Mouse (Mus musculus) stomach, embryonic 14.5 days (tissue): Measurements from ENCODE around the gene Cmtm4. TPM values are rescaled to one million over a fixed set of nuclear protein-coding genes. Genes with fewer than 3 reads are reported as not detected.
"Not testable (repeated sequence)": the region's sequence is repeated elsewhere in the genome, so short reads cannot be mapped to it uniquely, and the experiment has no call there.

Source experiments
- ATAC-seq: fragments of 200-750 bp; cut with Nextera tagmentation; 2 replicates; pipeline ENCODE4 v1.8.0; 2017; ENCODE audit warnings: low read depth, moderate TSS enrichment; ENCODE audit not compliant: insufficient number of reproducible peaks, insufficient read depth, low FRiP score
- H3K27ac ChIP-seq: fragments of 300-500 bp; sonication (generic); 2 replicates; pipeline ENCODE4 v1.5.1; 2014; ENCODE audit warnings: mild to moderate bottlenecking, low read length, moderate library complexity, mixed read lengths
- H3K27me3 ChIP-seq: fragments of 300-500 bp; sonication (generic); 2 replicates; pipeline ENCODE4 v1.6.1; 2014; ENCODE audit warnings: low read length, control low read depth, mixed read lengths; ENCODE audit not compliant: control insufficient read depth, insufficient read depth
- H3K36me3 ChIP-seq: fragments of 300-500 bp; sonication (generic); 2 replicates; pipeline ENCODE4 v1.6.1; 2014; ENCODE audit warnings: mild to moderate bottlenecking, control low read depth, low read length, moderate library complexity, mixed read lengths; ENCODE audit not compliant: control insufficient read depth, insufficient read depth
- H3K4me1 ChIP-seq: fragments of 300-500 bp; sonication (generic); 2 replicates; pipeline ENCODE4 v1.6.1; 2014; ENCODE audit warnings: low read length, control low read depth, mixed read lengths; ENCODE audit not compliant: control insufficient read depth, insufficient read depth
- H3K4me2 ChIP-seq: fragments of 300-500 bp; sonication (generic); replicated peaks from 2 replicates; pipeline ENCODE4 v1.6.1; 2014; ENCODE audit warnings: low read depth, low read length, control low read depth
- H3K4me3 ChIP-seq: fragments of 300-500 bp; sonication (generic); 2 replicates; pipeline ENCODE4 v1.5.1; 2014; ENCODE audit warnings: low read depth, low read length, control low read depth
- H3K9ac ChIP-seq: fragments of 300-500 bp; sonication (generic); replicated peaks from 2 replicates; pipeline ENCODE4 v1.6.1; 2014; ENCODE audit warnings: low read depth, mild to moderate bottlenecking, control low read depth, low read length, moderate library complexity, mixed read lengths
- H3K9me3 ChIP-seq: fragments of 300-500 bp; sonication (generic); 2 replicates; pipeline ENCODE4 v1.6.1; 2016; ENCODE audit warnings: low read depth, low read length, control low read depth; ENCODE audit not compliant: control insufficient read depth
- WGBS: fragments of 180-500 bp; shearing (Covaris S2); extraction: QIAGEN DNeasy Blood & Tissue Kit; methylation state at CpG from one replicate; pipeline ENCODE4 v1.1.7; 2014; 5-methylcytosine and 5-hydroxymethylcytosine counted together
- polyA plus RNA-seq: library from polyadenylated mRNA; unstranded; fragments of >200 nt; fragmentation: Nextera tagmentation; extraction: Ambion mirVana; gene quantifications from 2 replicates; pipeline ENCODE4 v1.2.1, GENCODE M21; 2014

The Cmtm4 gene
- polyA plus RNA-seq, 1 experiment from 2014 or later: 6.4 TPM

GRCm38 (mm10) chr8:104312023-104312422 lies 83.6 kb downstream of the Cmtm4 start:
- not testable (repeated sequence) for H3K27ac ChIP-seq, H3K9me3 ChIP-seq, H3K4me2 ChIP-seq, H3K4me3 ChIP-seq, H3K9ac ChIP-seq, H3K36me3 ChIP-seq, ATAC-seq, H3K4me1 ChIP-seq, H3K27me3 ChIP-seq
- WGBS: 73% methylated on average over 3 of the region's 3 CpGs

GRCm38 (mm10) chr8:104309441-104310155 lies 86.0 kb downstream of the Cmtm4 start, which contains the start of the genes Gm45711 and Cmtm1:
Gene Gm45711, minus strand, starts transcription at chr8:104310081.
Gene Cmtm1, minus strand, starts transcription at chr8:104310145.
- not testable (repeated sequence) for H3K27me3 ChIP-seq, ATAC-seq, H3K4me2 ChIP-seq, H3K4me3 ChIP-seq, H3K9ac ChIP-seq, H3K4me1 ChIP-seq, H3K27ac ChIP-seq, H3K36me3 ChIP-seq, H3K9me3 ChIP-seq
- WGBS: 92% methylated on average over 35 of the region's 36 CpGs

- not testable (repeated sequence) for H3K27ac ChIP-seq, H3K9ac ChIP-seq, H3K27me3 ChIP-seq, H3K36me3 ChIP-seq, ATAC-seq, H3K4me1 ChIP-seq, H3K9me3 ChIP-seq, H3K4me3 ChIP-seq, H3K4me2 ChIP-seq
- 42% methylated on average over 6 of the region's 6 CpGs for WGBS
These were observed 87.3 kb downstream of the Cmtm4 start for GRCm38 (mm10) chr8:104308341-104308740.

GRCm38 (mm10) chr8:104304962-104305361 lies 90.6 kb downstream of the Cmtm4 start:
- Histone ChIP-seq H3K9ac (no peak overlapping the region), H3K27ac (no peak overlapping the region), H3K4me1 (no peaks in the 10 kb centered on the region), H3K4me3 (no peak overlapping the region), H3K27me3 (no peaks in the 10 kb centered on the region), H3K9me3 (no peaks in the 10 kb centered on the region), H3K4me2 (no peak overlapping the region), H3K36me3 (no peaks in the 10 kb centered on the region)
- WGBS: 88% methylated on average over 11 of the region's 11 CpGs
- no peak for ATAC-seq

- 89% methylated on average over 4 of the region's 4 CpGs for WGBS
- H3K9me3 ChIP-seq, H3K27ac ChIP-seq, H3K27me3 ChIP-seq, H3K4me2 ChIP-seq, H3K4me1 ChIP-seq, H3K9ac ChIP-seq, ATAC-seq, H3K36me3 ChIP-seq, H3K4me3 ChIP-seq: not testable (repeated sequence)
These were observed 93.1 kb downstream of the Cmtm4 start for GRCm38 (mm10) chr8:104302536-104302935.

- H3K9me3 ChIP-seq, H3K9ac ChIP-seq, H3K4me3 ChIP-seq, H3K36me3 ChIP-seq, H3K27me3 ChIP-seq, ATAC-seq, H3K27ac ChIP-seq, H3K4me2 ChIP-seq, H3K4me1 ChIP-seq: not testable (repeated sequence)
- WGBS: 17% methylated on average over 3 of the region's 3 CpGs
These were observed 94.0 kb downstream of the Cmtm4 start for GRCm38 (mm10) chr8:104301577-104301976.

Other genes with a start within 250 kb of the Cmtm4 start
- 1.6 TPM in 2 replicates for gene Bean1, start 225.4 kb downstream of the Cmtm4 start, polyA plus RNA-seq
- 16.1 and 19.8 TPM in 2 replicates for gene Tk2, start 147.2 kb downstream of the Cmtm4 start, polyA plus RNA-seq
- 46.0 and 53.4 TPM in 2 replicates for gene Cklf, start 144.9 kb downstream of the Cmtm4 start, polyA plus RNA-seq
- gene Cmtm2a, start 102.6 kb downstream of the Cmtm4 start, polyA plus RNA-seq: not detected in 2 replicates
- not detected in 2 replicates for gene Gm45711, start 85.7 kb downstream of the Cmtm4 start, polyA plus RNA-seq
- not detected in 2 replicates for gene Cmtm1, start 85.7 kb downstream of the Cmtm4 start, polyA plus RNA-seq
- not detected in 2 replicates for gene Gm11020, start 74.2 kb downstream of the Cmtm4 start, polyA plus RNA-seq
- not detected in 2 replicates for gene Cmtm2b, start 73.6 kb downstream of the Cmtm4 start, polyA plus RNA-seq
- 154 and 155 TPM in 2 replicates for gene Cmtm3, start 56.4 kb downstream of the Cmtm4 start, polyA plus RNA-seq
- gene Dync1li2, start 47.2 kb upstream of the Cmtm4 start, polyA plus RNA-seq: 58.4 and 69.2 TPM in 2 replicates
- 0.26 and 0.43 TPM in 2 replicates for gene Terb1, start 114.1 kb upstream of the Cmtm4 start, polyA plus RNA-seq
- gene Nae1, start 138.8 kb upstream of the Cmtm4 start, polyA plus RNA-seq: 111 and 115 TPM in 2 replicates
- 0.55 and 1.6 TPM in 2 replicates for gene Car7, start 138.9 kb upstream of the Cmtm4 start, polyA plus RNA-seq
- 13.7 and 14.3 TPM in 2 replicates for gene Pdp2, start 195.6 kb upstream of the Cmtm4 start, polyA plus RNA-seq
- 4.9 and 6.0 TPM in 2 replicates for gene Cdh16, start 228.6 kb upstream of the Cmtm4 start, polyA plus RNA-seq
- gene Rrad, start 235.5 kb upstream of the Cmtm4 start, polyA plus RNA-seq: 7.9 and 8.2 TPM in 2 replicates
- gene Ciao2b, start 246.2 kb upstream of the Cmtm4 start, polyA plus RNA-seq: 89.7 and 94.1 TPM in 2 replicates